Mouse (Mus musculus) thymus, adult 2 months (tissue): ENCODE measurements around the gene Trio.

Experiments
- CTCF ChIP-seq: fragments of 200-500 bp; IDR thresholded peaks from 2 replicates; pipeline ENCODE4 v1.5.1; 2012; ENCODE audit warnings: mild to moderate bottlenecking, control low read depth, low read length, moderate library complexity, borderline replicate concordance; ENCODE audit not compliant: control insufficient read depth, poor library complexity, insufficient read depth; ENCODE audit errors: extremely low read depth
- POLR2A ChIP-seq: fragments of 200-500 bp; IDR thresholded peaks from 2 replicates; pipeline ENCODE4 v1.6.1; 2012; ENCODE audit warnings: mild to moderate bottlenecking, low read length, control low read depth, moderate library complexity; ENCODE audit not compliant: control insufficient read depth, poor library complexity, insufficient read depth; ENCODE audit errors: extremely low read depth

GRCm38 (mm10) chr15:27782383-27783036 lies 243.1 kb downstream of the Trio start:
- TF ChIP-seq POLR2A, result no peak
- TF ChIP-seq CTCF, result no peak
